Mouse (Mus musculus) stomach, postnatal 0 days (tissue): ENCODE results near the gene Ms4a3.

Experiments
- CTCF ChIP-seq: IDR thresholded peaks from 2 replicates; pipeline ENCODE4 v1.5.1; 2016; ENCODE audit warnings: antibody characterized with exemption, low read depth, mild to moderate bottlenecking, moderate library complexity
- EP300 ChIP-seq: optimal IDR thresholded peaks from 2 replicates; pipeline ENCODE3; 2016; ENCODE audit warnings: antibody characterized with exemption

DNA sequence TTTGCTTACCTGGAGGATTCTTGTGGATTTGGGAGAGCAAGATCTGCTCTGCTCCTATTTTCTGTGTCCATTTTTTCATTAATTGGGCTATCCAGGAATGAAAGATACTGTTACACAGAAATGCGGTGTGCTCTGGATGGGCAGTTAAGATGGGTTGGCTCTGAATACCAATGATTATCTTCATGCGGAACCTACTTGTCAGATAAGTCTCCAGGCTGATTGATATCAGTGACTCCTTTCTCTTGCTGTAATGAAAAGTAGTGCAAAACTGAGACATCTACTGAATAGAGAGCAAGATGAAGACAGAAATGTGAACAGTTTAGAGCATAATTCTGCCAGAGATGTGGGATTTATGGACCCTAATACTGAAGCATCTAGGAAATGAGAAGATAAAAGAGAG is 17.1 kb downstream of the Ms4a3 start, which contains the start of gene Ms4a2:
- TF ChIP-seq EP300 (no peak), CTCF (no peak)
